Mouse (Mus musculus) T-helper 17 cell (primary cell): ENCODE data around the gene Gm20388.

ENCODE experiments used
- in situ Hi-C, 2 experiments: fragments of 300-600 bp; cut with MboI, MseI; formaldehyde crosslinking; loops; 1 replicate in 1 of 2; 2 replicates in 1 of 2; pipeline ENCODE4 v1.15.1; 2025; ENCODE audit warnings: high pct_unique_total_duplicates in 2 of 2

Gm20388 gene

GRCm38 (mm10) chr8:122836696-122837095 lies 2926.1 kb downstream of the Gm20388 start:
- in situ Hi-C loops = no loop called here

- in situ Hi-C loops = no loop called here
These were observed 2933.5 kb downstream of the Gm20388 start for GRCm38 (mm10) chr8:122844161-122844560.

- in situ Hi-C loops = no loop called here
These were observed 2935.0 kb downstream of the Gm20388 start for GRCm38 (mm10) chr8:122845662-122846061.

GRCm38 (mm10) chr8:122847829-122848561 lies 2937.4 kb downstream of the Gm20388 start, which contains the start of gene Cdh15:
Cdh15 (plus strand) TSS chr8:122847966.
- in situ Hi-C loops = no loop called here

GRCm38 (mm10) chr8:122849152-122849910 lies 2938.7 kb downstream of the Gm20388 start:
- in situ Hi-C loops = no loop called here

- in situ Hi-C loops = no loop called here
These were observed 2940.1 kb downstream of the Gm20388 start for GRCm38 (mm10) chr8:122850641-122851240.

GRCm38 (mm10) chr8:122851692-122852545 lies 2941.3 kb downstream of the Gm20388 start:
- in situ Hi-C loops = no loop called here

GRCm38 (mm10) chr8:122852546-122852905 lies 2941.9 kb downstream of the Gm20388 start:
- in situ Hi-C loops = no loop called here

- in situ Hi-C loops = no loop called here
These were observed 2942.7 kb downstream of the Gm20388 start for GRCm38 (mm10) chr8:122853340-122853771.

GRCm38 (mm10) chr8:122854388-122854787 lies 2943.7 kb downstream of the Gm20388 start:
- in situ Hi-C loops = no loop called here

- in situ Hi-C loops = no loop called here
These were observed 2944.5 kb downstream of the Gm20388 start for GRCm38 (mm10) chr8:122855123-122855522.

- in situ Hi-C loops = no loop called here
These were observed 2945.6 kb downstream of the Gm20388 start for GRCm38 (mm10) chr8:122856288-122856687.

GRCm38 (mm10) chr8:122859843-122860242 lies 2949.2 kb downstream of the Gm20388 start:
- in situ Hi-C loops = no loop called here

- in situ Hi-C loops = no loop called here
These were observed 2954.1 kb downstream of the Gm20388 start for GRCm38 (mm10) chr8:122864719-122865129.

- in situ Hi-C loops = no loop called here
These were observed 2954.8 kb downstream of the Gm20388 start for GRCm38 (mm10) chr8:122865441-122865840.

GRCm38 (mm10) chr8:122866231-122866630 lies 2955.6 kb downstream of the Gm20388 start:
- in situ Hi-C loops = no loop called here

- in situ Hi-C loops = no loop called here
These were observed 2957.3 kb downstream of the Gm20388 start for GRCm38 (mm10) chr8:122867982-122868381.

GRCm38 (mm10) chr8:122870377-122870863 lies 2959.8 kb downstream of the Gm20388 start:
- in situ Hi-C loops = no loop called here

GRCm38 (mm10) chr8:122871663-122872062 lies 2961.0 kb downstream of the Gm20388 start:
- in situ Hi-C loops = no loop called here

- in situ Hi-C loops = no loop called here
These were observed 2962.5 kb downstream of the Gm20388 start for GRCm38 (mm10) chr8:122873171-122873570.

GRCm38 (mm10) chr8:122875186-122875585 lies 2964.5 kb downstream of the Gm20388 start:
- in situ Hi-C loops = no loop called here
